Mouse (Mus musculus): Measurements from ENCODE around the gene 2300002M23Rik. TPM values are rescaled to one million over a fixed set of nuclear protein-coding genes. Genes with fewer than 3 reads are reported as not detected.

Gene 2300002M23Rik
- polyA plus RNA-seq, 1 experiment from 2014 or later: not detected

DNA sequence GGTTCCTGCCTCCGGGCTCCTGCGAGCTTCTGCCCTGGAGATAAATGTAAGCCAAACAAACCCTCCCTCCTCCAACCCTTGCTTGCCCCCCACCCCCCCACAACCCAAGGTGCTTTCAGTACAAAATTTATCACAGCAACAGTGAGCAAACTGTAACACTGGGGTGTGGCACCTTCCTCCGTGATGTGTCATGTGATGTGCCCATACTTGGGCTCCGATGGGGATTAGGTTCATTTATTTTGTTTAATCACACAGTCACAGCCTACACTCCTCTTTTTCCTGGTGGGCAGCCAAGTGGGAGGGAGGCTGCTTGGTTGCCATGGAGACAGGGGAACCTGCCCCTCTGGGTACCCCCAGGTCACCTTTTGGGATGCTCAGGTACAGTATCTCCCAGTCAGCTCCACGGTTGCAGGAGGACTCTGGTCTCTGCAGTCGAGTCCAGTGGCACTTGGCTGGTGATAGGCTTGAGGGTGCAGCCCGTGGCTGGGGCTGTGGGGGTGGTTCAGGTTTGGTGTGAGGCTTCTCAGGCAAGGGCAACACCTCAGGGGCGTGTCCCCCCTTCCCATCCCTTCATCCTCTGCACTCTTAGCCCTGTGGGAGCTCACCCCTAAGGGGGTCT, 34.6 kb downstream of the 2300002M23Rik start:
- Histone ChIP-seq H3K4me1 (replicated peaks; ENCODE audit: control insufficient read depth, insufficient read depth, low read length) (no peaks in the 10 kb centered on the region), H3K27me3 (ENCODE audit: control insufficient read depth, insufficient read depth, low read length) (no peaks in the 10 kb centered on the region), H3K9ac (ENCODE audit: low read length) (no peak overlapping the region), H3K36me3 (ENCODE audit: control insufficient read depth, insufficient read depth, low read length) (no peaks in the 10 kb centered on the region), H3K9me3 (ENCODE audit: control insufficient read depth, low read length) (no peaks in the 10 kb centered on the region), H3K27ac (ENCODE audit: low read depth, low read length) (no peak overlapping the region), H3K4me3 (ENCODE audit: low read depth, low read length) (no peak overlapping the region), H3K4me2 (ENCODE audit: low read depth, low read length, severe bottlenecking) (no peak overlapping the region)
- ATAC-seq (replicated peaks; ENCODE audit: low FRiP score): no peak
- WGBS: 62% methylated on average over 8 of the region's 8 CpGs
- no peak for DNase-seq (ENCODE audit: low spot score)

DNA sequence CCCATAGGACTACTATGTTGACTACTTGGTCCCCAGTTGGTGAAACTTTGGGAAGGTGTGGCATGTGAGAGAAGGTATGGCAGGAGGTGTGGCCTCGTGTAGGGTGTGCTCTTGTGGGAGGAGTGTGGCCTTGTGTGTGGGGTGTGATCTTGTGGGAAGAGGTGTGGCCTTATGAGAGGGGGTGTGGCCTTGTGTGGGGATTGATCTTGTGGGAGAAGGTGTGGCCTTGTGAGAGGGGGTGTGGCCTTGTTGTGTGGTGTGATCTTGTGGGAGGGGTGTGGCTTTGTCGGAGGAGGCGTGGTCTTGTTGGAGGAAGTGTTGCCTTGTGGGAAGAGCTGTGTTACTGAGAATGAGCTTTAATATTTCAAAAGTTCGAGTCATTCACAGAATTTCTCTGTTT, 49.9 kb downstream of the 2300002M23Rik start:
- Histone ChIP-seq H3K4me2 (ENCODE audit: low read depth, low read length, severe bottlenecking) (no peak overlapping the region), H3K36me3 (ENCODE audit: control insufficient read depth, insufficient read depth, low read length) (no peaks in the 10 kb centered on the region), H3K9me3 (ENCODE audit: control insufficient read depth, low read length) (no peaks in the 10 kb centered on the region), H3K27ac (ENCODE audit: low read depth, low read length) (no peak overlapping the region), H3K27me3 (ENCODE audit: control insufficient read depth, insufficient read depth, low read length) (no peaks in the 10 kb centered on the region), H3K4me3 (ENCODE audit: low read depth, low read length) (no peak overlapping the region), H3K4me1 (replicated peaks; ENCODE audit: control insufficient read depth, insufficient read depth, low read length) (no peaks in the 10 kb centered on the region), H3K9ac (ENCODE audit: low read length) (no peak overlapping the region)
- ATAC-seq (replicated peaks; ENCODE audit: low FRiP score): no peak
- 86% methylated on average over 4 of the region's 4 CpGs for WGBS
- DNase-seq (ENCODE audit: low spot score): no peak

Other genes with a start within 250 kb of the 2300002M23Rik start
- gene H2-Q1, start 247.0 kb upstream of the 2300002M23Rik start, polyA plus RNA-seq (2014; fragmentation: Nextera tagmentation; extraction: Ambion mirVana): not detected in 2 replicates
- 0.31 and 0.53 TPM in 2 replicates for gene H2-Q2, start 225.2 kb upstream of the 2300002M23Rik start, polyA plus RNA-seq (2014; fragmentation: Nextera tagmentation; extraction: Ambion mirVana)
- gene H2-Q4, start 187.8 kb upstream of the 2300002M23Rik start, polyA plus RNA-seq (2014; fragmentation: Nextera tagmentation; extraction: Ambion mirVana): 1.7 and 2.1 TPM in 2 replicates
- 0.72 and 1.2 TPM in 2 replicates for gene H2-Q6, start 142.6 kb upstream of the 2300002M23Rik start, polyA plus RNA-seq (2014; fragmentation: Nextera tagmentation; extraction: Ambion mirVana)
- 10.5 and 10.6 TPM in 2 replicates for gene H2-Q7, start 128.3 kb upstream of the 2300002M23Rik start, polyA plus RNA-seq (2014; fragmentation: Nextera tagmentation; extraction: Ambion mirVana)
- gene H2-Q10, start 97.4 kb upstream of the 2300002M23Rik start, polyA plus RNA-seq (2014; fragmentation: Nextera tagmentation; extraction: Ambion mirVana): 0.07 and 0.12 TPM in 2 replicates
- gene Pou5f1, start 61.4 kb upstream of the 2300002M23Rik start, polyA plus RNA-seq (2014; fragmentation: Nextera tagmentation; extraction: Ambion mirVana): not detected in 2 replicates
- gene Tcf19, start 50.6 kb upstream of the 2300002M23Rik start, polyA plus RNA-seq (2014; fragmentation: Nextera tagmentation; extraction: Ambion mirVana): 58.4 and 59.4 TPM in 2 replicates
- 17.7 and 18.2 TPM in 2 replicates for gene Cchcr1, start 50.4 kb upstream of the 2300002M23Rik start, polyA plus RNA-seq (2014; fragmentation: Nextera tagmentation; extraction: Ambion mirVana)
- 1.3 and 1.4 TPM in 2 replicates for gene Psors1c2, start 34.2 kb upstream of the 2300002M23Rik start, polyA plus RNA-seq (2014; fragmentation: Nextera tagmentation; extraction: Ambion mirVana)
- not detected in 2 replicates for gene Cdsn, start 15.3 kb upstream of the 2300002M23Rik start, polyA plus RNA-seq (2014; fragmentation: Nextera tagmentation; extraction: Ambion mirVana)
- not detected in 2 replicates for gene Sfta2, start 34.1 kb downstream of the 2300002M23Rik start, polyA plus RNA-seq (2014; fragmentation: Nextera tagmentation; extraction: Ambion mirVana)
- gene Gm9573, start 59.2 kb downstream of the 2300002M23Rik start, polyA plus RNA-seq (2014; fragmentation: Nextera tagmentation; extraction: Ambion mirVana): not detected in 2 replicates
- gene Mucl3, start 76.2 kb downstream of the 2300002M23Rik start, polyA plus RNA-seq (2014; fragmentation: Nextera tagmentation; extraction: Ambion mirVana): 0.07 and 0.13 TPM in 2 replicates
- 16.2 and 19.5 TPM in 2 replicates for gene Vars2, start 100.1 kb downstream of the 2300002M23Rik start, polyA plus RNA-seq (2014; fragmentation: Nextera tagmentation; extraction: Ambion mirVana)
- 41.2 and 47.4 TPM in 2 replicates for gene Gtf2h4, start 106.3 kb downstream of the 2300002M23Rik start, polyA plus RNA-seq (2014; fragmentation: Nextera tagmentation; extraction: Ambion mirVana)
- gene Ddr1, start 137.2 kb downstream of the 2300002M23Rik start, polyA plus RNA-seq (2014; fragmentation: Nextera tagmentation; extraction: Ambion mirVana): 130 and 144 TPM in 2 replicates